Mouse (Mus musculus): Measurements from ENCODE around the gene Urm1.
A peak's percentile ranks its signal among the peaks of the same experiment; 100 is the strongest.

- TF ChIP-seq CTCF (IDR thresholded peaks at IDR 0.05 in 2 of 3, conservative IDR thresholded peaks at IDR 0.05 in 1 of 3; ENCODE audit: control insufficient read depth in 1 of 3, insufficient read depth in 1 of 3, low read depth in 2 of 3, low read length in 3 of 3, poor library complexity in 1 of 3, severe bottlenecking in 1 of 3) (peak in 2 of 3 experiments; percentile 51 to 61; a peak in 5 of 6 replicates), POLR2A (IDR thresholded peaks at IDR 0.05; ENCODE audit: control insufficient read depth in 1 of 2, insufficient read depth in 1 of 2, low read depth in 1 of 2, low read length in 2 of 2, poor library complexity in 1 of 2) (peak; percentile 53 to 71; a peak in 2 of 4 replicates), POLR2AphosphoS5 (IDR thresholded peaks at IDR 0.05; ENCODE audit: borderline replicate concordance, low read depth, low read length) (no peak), GABPA (IDR thresholded peaks at IDR 0.05; ENCODE audit: low read depth, low read length) (no peak), ZMIZ1 (IDR thresholded peaks at IDR 0.05; ENCODE audit: low read depth, low read length) (0 out of 2 replicates have a peak, but pooled peaks have one; percentile 63), EP300 (IDR thresholded peaks at IDR 0.05; ENCODE audit: low read depth in 1 of 2, low read length in 2 of 2) (no peak), RAD21 (IDR thresholded peaks at IDR 0.05; ENCODE audit: low read depth, low read length) (no peak; the same call in 1 of the 2 replicates), USF1 (IDR thresholded peaks at IDR 0.05; ENCODE audit: low read depth, low read length) (no peak)
These were observed 70.3 kb downstream of the Urm1 start for GRCm38 (mm10) chr2:29889991-29890833.

All from MEL (cell line).